Mouse (Mus musculus): ENCODE data around the gene Nfkb1. TPM values are rescaled to one million over a fixed set of nuclear protein-coding genes. Genes with fewer than 3 reads are reported as not detected.

Gene Nfkb1
- polyA plus RNA-seq, 2 experiments, result 26.9 to 55.4 TPM

DNA sequence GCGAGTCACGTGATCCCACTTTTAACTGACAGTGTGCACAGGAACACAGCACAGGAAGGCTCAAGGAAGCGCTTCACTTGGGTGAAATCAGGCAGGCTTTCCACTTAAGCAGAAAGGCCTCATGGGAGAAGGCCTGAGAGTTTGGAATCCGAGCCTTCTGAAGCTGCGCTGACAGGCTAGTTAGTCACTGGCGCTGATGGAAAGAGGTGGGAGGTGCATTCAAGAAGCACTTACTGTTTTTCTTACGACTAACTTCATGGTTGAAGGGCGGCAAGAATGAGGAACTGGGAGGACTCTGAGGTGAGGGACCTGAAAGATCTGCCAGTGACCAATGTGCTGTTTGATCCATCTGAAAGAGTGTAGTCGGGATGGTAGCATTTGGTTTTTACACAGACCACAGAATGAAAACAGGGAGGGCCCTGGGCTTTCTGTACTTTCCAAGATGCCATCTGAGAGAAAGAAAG, 62.6 kb downstream of the Nfkb1 start:
- no peak overlapping the region for H3K4me2 ChIP-seq (replicated peaks; ENCODE audit: low read depth, low read length, severe bottlenecking)
- ATAC-seq (ENCODE audit: low FRiP score, low read depth) (no peak), DNase-seq (ENCODE audit: low spot score) (no peak)
- H3K4me1 ChIP-seq (ENCODE audit: control insufficient read depth, insufficient read depth, low read length), result no peaks in the 10 kb centered on the region
- no peaks in the 10 kb centered on the region for H3K9me3 ChIP-seq (ENCODE audit: control insufficient read depth, low read length)
- 81% methylated on average over 9 of the region's 9 CpGs for WGBS
- H3K27me3 ChIP-seq (ENCODE audit: control insufficient read depth, insufficient read depth, low read length), result no peaks in the 10 kb centered on the region
- no peak for TF ChIP-seq POLR2A (IDR thresholded peaks at IDR 0.05; ENCODE audit: borderline replicate concordance, extremely low read depth, insufficient read depth, insufficient read length)
- H3K27ac ChIP-seq (replicated peaks; ENCODE audit: low read depth, low read length), result no peak overlapping the region
- H3K9ac ChIP-seq (ENCODE audit: low read depth, low read length, severe bottlenecking), result no peak overlapping the region
- no peak overlapping the region for H3K4me3 ChIP-seq (replicated peaks; ENCODE audit: low read length)
- H3K36me3 ChIP-seq (ENCODE audit: control insufficient read depth, insufficient read depth, low read length), result peaks cover 39% of the 10 kb centered on the region

DNA sequence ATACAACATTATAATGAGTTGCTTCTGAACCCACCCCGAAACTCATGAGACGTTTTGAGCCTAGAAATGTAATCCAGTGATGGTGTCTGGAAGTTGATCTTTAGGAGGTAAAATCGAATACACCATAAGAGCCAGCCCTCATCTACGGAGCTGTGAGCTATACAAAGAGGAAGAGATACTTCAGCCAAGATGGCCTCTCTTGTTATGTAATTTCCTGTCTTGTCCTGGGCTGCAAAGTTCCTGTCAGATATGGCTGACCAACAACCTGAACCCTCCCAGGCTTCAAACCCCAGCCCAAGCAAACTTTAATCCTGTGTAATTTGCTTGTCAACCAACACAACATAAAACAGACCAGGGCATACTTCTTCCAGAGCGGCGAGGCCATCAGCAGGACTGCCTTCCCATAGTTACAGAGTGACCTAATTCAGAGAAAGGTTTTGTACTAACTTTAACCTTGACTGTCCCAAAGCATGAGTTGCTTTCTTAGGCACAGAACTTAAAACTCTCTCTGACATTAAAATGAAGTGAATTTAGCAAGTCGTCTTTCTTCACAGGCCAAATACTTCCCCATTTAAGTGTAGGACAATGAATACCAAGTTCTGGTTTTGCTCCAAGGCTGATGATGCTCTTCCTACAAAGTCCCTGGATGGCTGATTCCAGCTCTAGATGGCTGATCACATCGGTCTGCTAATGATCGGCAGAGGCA, 63.2 kb downstream of the Nfkb1 start:
- no peak overlapping the region for H3K4me2 ChIP-seq (replicated peaks; ENCODE audit: low read depth, low read length, severe bottlenecking)
- no peak overlapping the region for H3K27ac ChIP-seq (replicated peaks; ENCODE audit: low read depth, low read length)
- no peak overlapping the region for H3K9ac ChIP-seq (ENCODE audit: low read depth, low read length, severe bottlenecking)
- no peak for TF ChIP-seq POLR2A (IDR thresholded peaks at IDR 0.05; ENCODE audit: borderline replicate concordance, extremely low read depth, insufficient read depth, insufficient read length)
- 85% methylated on average over 9 of the region's 9 CpGs for WGBS
- H3K4me3 ChIP-seq (replicated peaks; ENCODE audit: low read length), result no peak overlapping the region
- no peak for ATAC-seq (ENCODE audit: low FRiP score, low read depth)
- no peaks in the 10 kb centered on the region for H3K4me1 ChIP-seq (ENCODE audit: control insufficient read depth, insufficient read depth, low read length)
- DNase-seq (ENCODE audit: low spot score), result no peak
- no peaks in the 10 kb centered on the region for H3K9me3 ChIP-seq (ENCODE audit: control insufficient read depth, low read length)
- H3K36me3 ChIP-seq (ENCODE audit: control insufficient read depth, insufficient read depth, low read length), result peaks cover 39% of the 10 kb centered on the region
- no peaks in the 10 kb centered on the region for H3K27me3 ChIP-seq (ENCODE audit: control insufficient read depth, insufficient read depth, low read length)

DNA sequence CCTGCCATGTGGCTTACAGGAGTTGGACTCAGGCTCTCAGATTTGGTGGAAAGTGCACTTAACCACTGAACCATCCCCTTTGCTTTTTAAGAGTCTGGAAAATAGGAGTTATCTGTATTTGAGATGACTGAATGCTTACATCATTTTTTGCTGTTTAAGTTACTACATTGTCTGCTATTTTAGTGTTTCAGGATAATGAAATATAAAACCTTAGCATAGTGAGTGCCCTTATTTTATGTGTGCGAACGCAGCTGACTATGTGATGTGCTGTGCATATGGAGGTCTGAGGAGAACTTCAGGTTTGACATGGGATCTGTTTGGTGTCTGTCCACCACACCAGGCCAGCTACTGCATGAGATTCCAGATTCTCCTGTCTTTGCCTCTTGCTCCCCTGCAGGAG, 66.1 kb downstream of the Nfkb1 start:
- H3K4me1 ChIP-seq (ENCODE audit: control insufficient read depth, insufficient read depth, low read length), result no peaks in the 10 kb centered on the region
- 75% methylated on average over 2 of the region's 2 CpGs for WGBS
- TF ChIP-seq POLR2A (IDR thresholded peaks at IDR 0.05; ENCODE audit: borderline replicate concordance, extremely low read depth, insufficient read depth, insufficient read length), result no peak
- H3K4me3 ChIP-seq (replicated peaks; ENCODE audit: low read length), result no peak overlapping the region
- H3K27me3 ChIP-seq (ENCODE audit: control insufficient read depth, insufficient read depth, low read length), result no peaks in the 10 kb centered on the region
- ATAC-seq (ENCODE audit: low FRiP score, low read depth) (no peak), DNase-seq (ENCODE audit: low spot score) (no peak)
- no peak overlapping the region for H3K4me2 ChIP-seq (replicated peaks; ENCODE audit: low read depth, low read length, severe bottlenecking)
- H3K27ac ChIP-seq (replicated peaks; ENCODE audit: low read depth, low read length), result no peak overlapping the region
- H3K9ac ChIP-seq (ENCODE audit: low read depth, low read length, severe bottlenecking), result no peak overlapping the region
- H3K36me3 ChIP-seq (ENCODE audit: control insufficient read depth, insufficient read depth, low read length), result peaks cover 34% of the 10 kb centered on the region
- H3K9me3 ChIP-seq (ENCODE audit: control insufficient read depth, low read length), result no peaks in the 10 kb centered on the region

DNA sequence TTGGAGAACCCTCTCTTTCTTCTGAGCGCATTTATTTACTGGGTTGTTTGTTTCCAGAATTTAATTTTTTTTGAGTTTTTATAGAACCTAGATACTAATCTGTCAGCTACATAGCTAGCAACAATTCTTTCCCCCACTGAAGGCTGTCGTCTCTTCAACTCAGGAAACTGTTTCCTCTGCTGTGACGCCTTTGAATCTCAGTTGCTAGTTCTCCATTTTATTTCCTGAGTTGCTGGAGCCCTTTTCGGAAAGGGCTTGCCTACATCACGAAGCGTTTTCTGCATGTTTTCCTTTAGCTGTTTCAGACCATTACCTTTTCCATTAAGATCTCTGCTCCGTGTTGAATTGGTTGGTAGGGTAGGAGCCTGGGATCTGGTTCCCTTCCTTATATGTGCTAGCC, 74.6 kb downstream of the Nfkb1 start:
- ATAC-seq (ENCODE audit: low FRiP score, low read depth) (no peak), DNase-seq (ENCODE audit: low spot score) (no peak)
- H3K4me3 ChIP-seq (replicated peaks; ENCODE audit: low read length), result no peak overlapping the region
- no peaks in the 10 kb centered on the region for H3K27me3 ChIP-seq (ENCODE audit: control insufficient read depth, insufficient read depth, low read length)
- H3K27ac ChIP-seq (replicated peaks; ENCODE audit: low read depth, low read length), result no peak overlapping the region
- 90% methylated on average over 7 of the region's 7 CpGs for WGBS
- peaks cover 68% of the 10 kb centered on the region for H3K36me3 ChIP-seq (ENCODE audit: control insufficient read depth, insufficient read depth, low read length)
- no peak overlapping the region for H3K4me2 ChIP-seq (replicated peaks; ENCODE audit: low read depth, low read length, severe bottlenecking)
- H3K4me1 ChIP-seq (ENCODE audit: control insufficient read depth, insufficient read depth, low read length), result no peaks in the 10 kb centered on the region
- no peak for TF ChIP-seq POLR2A (IDR thresholded peaks at IDR 0.05; ENCODE audit: borderline replicate concordance, extremely low read depth, insufficient read depth, insufficient read length)
- H3K9me3 ChIP-seq (ENCODE audit: control insufficient read depth, low read length), result no peaks in the 10 kb centered on the region
- H3K9ac ChIP-seq (ENCODE audit: low read depth, low read length, severe bottlenecking), result no peak overlapping the region

DNA sequence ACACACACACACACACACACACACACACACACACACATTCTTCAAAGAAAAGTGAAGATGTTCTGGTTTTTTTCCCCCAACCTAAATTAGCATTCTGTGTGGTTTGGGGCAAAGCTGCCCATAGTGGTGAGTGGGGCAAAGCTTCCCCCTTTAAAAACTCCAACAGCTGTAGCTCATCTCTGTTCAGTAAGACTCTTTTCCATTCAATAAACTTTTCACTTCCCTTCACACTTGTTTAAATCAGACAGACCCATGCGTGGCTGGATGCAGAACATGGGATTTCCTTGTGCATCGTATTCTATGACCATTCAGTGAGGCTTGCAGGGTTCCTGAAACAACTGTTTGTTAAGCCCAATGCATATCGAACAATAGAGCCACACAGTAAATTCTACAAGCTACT, 77.0 kb downstream of the Nfkb1 start:
- Histone ChIP-seq H3K4me2 (replicated peaks; ENCODE audit: low read depth, low read length, severe bottlenecking) (no peak overlapping the region), H3K36me3 (ENCODE audit: control insufficient read depth, insufficient read depth, low read length) (peaks cover 83% of the 10 kb centered on the region), H3K27ac (replicated peaks; ENCODE audit: low read depth, low read length) (no peak overlapping the region), H3K9me3 (ENCODE audit: control insufficient read depth, low read length) (no peaks in the 10 kb centered on the region), H3K4me1 (ENCODE audit: control insufficient read depth, insufficient read depth, low read length) (no peaks in the 10 kb centered on the region), H3K27me3 (ENCODE audit: control insufficient read depth, insufficient read depth, low read length) (no peaks in the 10 kb centered on the region), H3K9ac (ENCODE audit: low read depth, low read length, severe bottlenecking) (no peak overlapping the region), H3K4me3 (replicated peaks; ENCODE audit: low read length) (no peak overlapping the region)
- WGBS, result 85% methylated on average over 3 of the region's 3 CpGs
- ATAC-seq (ENCODE audit: low FRiP score, low read depth), result no peak
- no peak for DNase-seq (ENCODE audit: low spot score)
- no peak for TF ChIP-seq POLR2A (IDR thresholded peaks at IDR 0.05; ENCODE audit: borderline replicate concordance, extremely low read depth, insufficient read depth, insufficient read length)
